9 mouse cellular contexts compared by ENCODE assay signal in the genomic region with DNA sequence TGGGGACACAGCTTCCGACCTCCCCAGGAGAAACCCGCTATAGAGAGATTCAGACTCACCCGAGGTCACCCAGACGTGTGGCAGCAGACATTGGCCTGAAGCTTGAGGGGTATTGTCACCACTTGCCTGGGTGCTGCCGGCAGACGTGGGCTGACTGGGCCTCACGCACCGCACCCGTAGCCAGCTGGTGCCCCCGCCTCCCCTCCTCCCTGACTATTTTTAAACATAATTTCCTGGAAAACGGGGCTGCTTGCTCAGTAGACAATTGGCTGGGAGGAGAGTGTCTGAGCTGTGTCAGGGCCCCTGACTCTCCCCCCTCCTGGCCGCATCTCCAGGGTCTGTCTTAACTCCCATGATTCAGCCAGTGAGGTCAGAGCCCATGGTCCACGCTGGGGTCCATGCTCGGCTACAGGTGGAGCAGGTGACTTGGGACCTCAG. TPM values are rescaled to one million over a fixed set of nuclear protein-coding genes. Genes with fewer than 3 reads are reported as not detected.
DNase-seq lines count a peak whose midpoint lies in the region; ATAC-seq and TF ChIP-seq lines count a peak whose summit lies in the region.
"Had no signal": no experiment of that assay in that cellular context is flagged by ENCODE, and none has a peak within 500 bp of the region (broad histone marks: within the 10 kb centered on the region; RNA-seq: fewer than 3 reads in every experiment).

No protein-coding gene starts in this region.

- TF ChIP-seq EP300 in liver, postnatal 0 days (IDR thresholded peaks at IDR 0.05; ENCODE audit: low read depth) = no peak

- no peak for DNase-seq in midbrain, embryonic 14.5 days
- no peak for DNase-seq in intestine, embryonic 14.5 days (ENCODE audit: low spot score)
- DNase-seq in liver, postnatal 0 days = no peak
- DNase-seq in adipocyte (ENCODE audit: low spot score) = no peak

- peak overlapping the region; percentile 19 for H3K4me3 ChIP-seq in erythroblast, embryonic 14.5 days (replicated peaks)
- no peak overlapping the region for H3K4me3 ChIP-seq in midbrain, embryonic 13.5 days (replicated peaks)
- H3K4me3 ChIP-seq in midbrain, embryonic 14.5 days (replicated peaks; ENCODE audit: low read depth, low read length) = no peak overlapping the region
- no peak overlapping the region for H3K4me3 ChIP-seq in intestine, embryonic 14.5 days (ENCODE audit: low read depth, low read length)
- H3K4me3 ChIP-seq in liver, postnatal 0 days (ENCODE audit: low read depth, low read length) = 0 out of 2 replicates have a peak overlapping the region, but pooled peaks have one; percentile 4
- H3K4me3 ChIP-seq: neural tube, embryonic 12.5 days had no signal

- H3K9ac ChIP-seq in midbrain, embryonic 13.5 days (replicated peaks) = no peak overlapping the region
- no peak overlapping the region; the same call in 1 of the 2 replicates for H3K9ac ChIP-seq in midbrain, embryonic 14.5 days (replicated peaks; ENCODE audit: low read length)
- no peak overlapping the region for H3K9ac ChIP-seq in intestine, embryonic 14.5 days (ENCODE audit: low read length)
- H3K9ac ChIP-seq in liver, postnatal 0 days (replicated peaks) = peak overlapping the region; percentile 16
- H3K9ac ChIP-seq: neural tube, embryonic 12.5 days had no signal

- H3K9me3 ChIP-seq in erythroblast, embryonic 14.5 days (ENCODE audit: control insufficient read depth, low read length) = no peaks in the 10 kb centered on the region
- H3K9me3 ChIP-seq in midbrain, embryonic 13.5 days = no peaks in the 10 kb centered on the region
- no peaks in the 10 kb centered on the region for H3K9me3 ChIP-seq in midbrain, embryonic 14.5 days (ENCODE audit: control insufficient read depth, low read length)
- no peaks in the 10 kb centered on the region for H3K9me3 ChIP-seq in intestine, embryonic 14.5 days (ENCODE audit: control insufficient read depth, low read length)
- H3K9me3 ChIP-seq in liver, postnatal 0 days (ENCODE audit: low read length) = no peaks in the 10 kb centered on the region
- H3K9me3 ChIP-seq: neural tube, embryonic 12.5 days had no signal

- no peak for TF ChIP-seq CTCF in liver, postnatal 0 days (IDR thresholded peaks at IDR 0.05; ENCODE audit: low read depth)

- 77% methylated on average over 14 of the region's 14 CpGs for WGBS in midbrain, embryonic 13.5 days
- WGBS in midbrain, embryonic 14.5 days = 75% methylated on average over 14 of the region's 14 CpGs
- 39% methylated on average over 14 of the region's 14 CpGs for WGBS in intestine, embryonic 14.5 days
- WGBS in liver, postnatal 0 days (ENCODE audit: insufficient replicate concordance) = 21% methylated on average over 14 of the region's 14 CpGs

- no peak for ATAC-seq in erythroblast, adult 5-6 weeks (replicated peaks; ENCODE audit: low FRiP score, poor library complexity, severe bottlenecking)
- ATAC-seq in midbrain, embryonic 13.5 days = no peak
- no peak for ATAC-seq in midbrain, embryonic 14.5 days (ENCODE audit: low FRiP score, low TSS enrichment)
- no peak; the same call in 1 of the 2 replicates for ATAC-seq in intestine, embryonic 14.5 days (replicated peaks; ENCODE audit: low FRiP score, low TSS enrichment, low read depth)
- no peak for ATAC-seq in liver, postnatal 0 days
- no peak for ATAC-seq in granulocyte monocyte progenitor cell, adult 5-6 weeks (replicated peaks; ENCODE audit: poor library complexity, severe bottlenecking)

- H3K4me2 ChIP-seq in midbrain, embryonic 13.5 days (replicated peaks) = no peak overlapping the region
- H3K4me2 ChIP-seq in midbrain, embryonic 14.5 days (ENCODE audit: low read length) = no peak overlapping the region
- no peak overlapping the region for H3K4me2 ChIP-seq in intestine, embryonic 14.5 days (ENCODE audit: low read length)
- H3K4me2 ChIP-seq in liver, postnatal 0 days (ENCODE audit: low read depth, low read length) = peak overlapping the region; percentile 18
- H3K4me2 ChIP-seq: neural tube, embryonic 12.5 days had no signal

- 0 out of 2 replicates have a peak overlapping the region, but pooled peaks have one; percentile 19 for H3K27ac ChIP-seq in midbrain, embryonic 13.5 days
- no peak overlapping the region for H3K27ac ChIP-seq in midbrain, embryonic 14.5 days (replicated peaks; ENCODE audit: low read depth, low read length)
- peak overlapping the region; percentile 24; the same call in 1 of the 2 replicates for H3K27ac ChIP-seq in intestine, embryonic 14.5 days (ENCODE audit: low read depth)
- peak overlapping the region; percentile 41 for H3K27ac ChIP-seq in liver, postnatal 0 days (ENCODE audit: low read depth)
- H3K27ac ChIP-seq: neural tube, embryonic 12.5 days had no signal

- peaks cover 46% of the 10 kb centered on the region for H3K36me3 ChIP-seq in erythroblast, embryonic 14.5 days (ENCODE audit: control insufficient read depth)
- H3K36me3 ChIP-seq in midbrain, embryonic 13.5 days = peaks cover 23% of the 10 kb centered on the region
- H3K36me3 ChIP-seq in midbrain, embryonic 14.5 days (ENCODE audit: control insufficient read depth, insufficient read depth, low read length) = peaks cover 22% of the 10 kb centered on the region
- H3K36me3 ChIP-seq in intestine, embryonic 14.5 days (ENCODE audit: control insufficient read depth, insufficient read depth, low read length) = peaks cover 23% of the 10 kb centered on the region
- H3K36me3 ChIP-seq in liver, postnatal 0 days (replicated peaks; ENCODE audit: insufficient read depth, low read length) = peaks cover 18% of the 10 kb centered on the region

- peaks cover 67% of the 10 kb centered on the region for H3K4me1 ChIP-seq in erythroblast, embryonic 14.5 days (ENCODE audit: control insufficient read depth)
- H3K4me1 ChIP-seq in midbrain, embryonic 13.5 days (replicated peaks) = peaks cover 39% of the 10 kb centered on the region
- no peaks in the 10 kb centered on the region for H3K4me1 ChIP-seq in midbrain, embryonic 14.5 days (ENCODE audit: control insufficient read depth, insufficient read depth, low read length)
- peaks cover 31% of the 10 kb centered on the region for H3K4me1 ChIP-seq in intestine, embryonic 14.5 days (replicated peaks; ENCODE audit: control insufficient read depth, insufficient read depth, low read length)
- H3K4me1 ChIP-seq in liver, postnatal 0 days (ENCODE audit: insufficient read depth) = peaks cover 68% of the 10 kb centered on the region

- no peaks in the 10 kb centered on the region for H3K27me3 ChIP-seq in erythroblast, embryonic 14.5 days (ENCODE audit: control insufficient read depth)
- no peaks in the 10 kb centered on the region for H3K27me3 ChIP-seq in midbrain, embryonic 13.5 days
- H3K27me3 ChIP-seq in midbrain, embryonic 14.5 days (ENCODE audit: control insufficient read depth, insufficient read depth, low read length) = no peaks in the 10 kb centered on the region
- no peaks in the 10 kb centered on the region for H3K27me3 ChIP-seq in intestine, embryonic 14.5 days (replicated peaks; ENCODE audit: control insufficient read depth, insufficient read depth, low read length)
- H3K27me3 ChIP-seq in liver, postnatal 0 days (ENCODE audit: insufficient read depth, low read length) = no peaks in the 10 kb centered on the region
- H3K27me3 ChIP-seq: neural tube, embryonic 12.5 days had no signal

RNA-seq across cellular contexts. Expression of gene Pip5k1c, which starts 10.0 kb away (rescaled TPM):
- 4.0 and 4.5 TPM in 2 replicates for polyA plus RNA-seq in erythroblast, embryonic 14.5 days (2012)
- 9.6 and 11.3 TPM in 2 replicates for total RNA-seq in erythroblast, adult 5-6 weeks (2015; ENCODE audit: low replicate concordance)
- total RNA-seq in erythroblast, adult 5-6 weeks (2017; ENCODE audit: low replicate concordance) = 10.8 and 11.3 TPM in 2 replicates
- polyA plus RNA-seq in midbrain, embryonic 13.5 days (2015; fragmentation: Nextera tagmentation; extraction: Ambion mirVana) = 92.8 and 99.6 TPM in 2 replicates
- 102 and 132 TPM in 2 replicates for polyA plus RNA-seq in midbrain, embryonic 14.5 days (2014; fragmentation: Nextera tagmentation; extraction: Ambion mirVana)
- 57.3 and 57.5 TPM in 2 replicates for polyA plus RNA-seq in intestine, embryonic 14.5 days (2014; fragmentation: Nextera tagmentation; extraction: Ambion mirVana)
- 8.8 and 9.7 TPM in 2 replicates for polyA plus RNA-seq in liver, postnatal 0 days (2015; fragmentation: Nextera tagmentation; extraction: Ambion mirVana)
- 32.4 and 42.7 TPM in 2 replicates for total RNA-seq in granulocyte monocyte progenitor cell, adult 5-6 weeks (2014; fragmentation: Nextera tagmentation)
- 24.7 and 32.7 TPM in 2 replicates for total RNA-seq in granulocyte monocyte progenitor cell, adult 5-6 weeks (2017)

RNA-seq across cellular contexts. Expression of gene Tjp3, which starts 11.4 kb away (rescaled TPM):
- 0.01 and 0.02 TPM in 2 replicates for polyA plus RNA-seq in erythroblast, embryonic 14.5 days (2012)
- total RNA-seq in erythroblast, adult 5-6 weeks (2015; ENCODE audit: low replicate concordance) = 3.3 TPM in 1 of 2 replicates, not detected in the other
- total RNA-seq in erythroblast, adult 5-6 weeks (2017; ENCODE audit: low replicate concordance) = 0.60 and 1.7 TPM in 2 replicates
- 4.9 and 5.5 TPM in 2 replicates for polyA plus RNA-seq in midbrain, embryonic 13.5 days (2015; fragmentation: Nextera tagmentation; extraction: Ambion mirVana)
- 4.4 and 5.7 TPM in 2 replicates for polyA plus RNA-seq in midbrain, embryonic 14.5 days (2014; fragmentation: Nextera tagmentation; extraction: Ambion mirVana)
- 35.1 and 44.4 TPM in 2 replicates for polyA plus RNA-seq in intestine, embryonic 14.5 days (2014; fragmentation: Nextera tagmentation; extraction: Ambion mirVana)
- 1.7 and 1.8 TPM in 2 replicates for polyA plus RNA-seq in liver, postnatal 0 days (2015; fragmentation: Nextera tagmentation; extraction: Ambion mirVana)
- 1.0 and 8.4 TPM in 2 replicates for total RNA-seq in granulocyte monocyte progenitor cell, adult 5-6 weeks (2014; fragmentation: Nextera tagmentation)
- total RNA-seq in granulocyte monocyte progenitor cell, adult 5-6 weeks (2017) = 1.3 and 6.2 TPM in 2 replicates

RNA-seq across cellular contexts. Expression of gene Cactin, which starts 18.1 kb away (rescaled TPM):
- polyA plus RNA-seq in erythroblast, embryonic 14.5 days (2012) = 13.2 and 13.3 TPM in 2 replicates
- 5.6 and 6.1 TPM in 2 replicates for total RNA-seq in erythroblast, adult 5-6 weeks (2015; ENCODE audit: low replicate concordance)
- total RNA-seq in erythroblast, adult 5-6 weeks (2017; ENCODE audit: low replicate concordance) = 18.0 and 27.7 TPM in 2 replicates
- 35.5 and 35.8 TPM in 2 replicates for polyA plus RNA-seq in midbrain, embryonic 13.5 days (2015; fragmentation: Nextera tagmentation; extraction: Ambion mirVana)
- polyA plus RNA-seq in midbrain, embryonic 14.5 days (2014; fragmentation: Nextera tagmentation; extraction: Ambion mirVana) = 22.6 and 22.8 TPM in 2 replicates
- 26.0 and 27.7 TPM in 2 replicates for polyA plus RNA-seq in intestine, embryonic 14.5 days (2014; fragmentation: Nextera tagmentation; extraction: Ambion mirVana)
- 12.4 and 12.9 TPM in 2 replicates for polyA plus RNA-seq in liver, postnatal 0 days (2015; fragmentation: Nextera tagmentation; extraction: Ambion mirVana)
- total RNA-seq in granulocyte monocyte progenitor cell, adult 5-6 weeks (2014; fragmentation: Nextera tagmentation) = 16.2 and 16.3 TPM in 2 replicates
- 19.4 and 26.5 TPM in 2 replicates for total RNA-seq in granulocyte monocyte progenitor cell, adult 5-6 weeks (2017)

RNA-seq across cellular contexts. Expression of gene Tbxa2r, which starts 25.7 kb away (rescaled TPM):
- 0.04 TPM in 1 of 2 replicates, not detected in the other for polyA plus RNA-seq in erythroblast, embryonic 14.5 days (2012)
- not detected in 2 replicates for total RNA-seq in erythroblast, adult 5-6 weeks (2015; ENCODE audit: low replicate concordance)
- total RNA-seq in erythroblast, adult 5-6 weeks (2017; ENCODE audit: low replicate concordance) = not detected in 2 replicates
- polyA plus RNA-seq in midbrain, embryonic 13.5 days (2015; fragmentation: Nextera tagmentation; extraction: Ambion mirVana) = 4.7 and 4.9 TPM in 2 replicates
- polyA plus RNA-seq in midbrain, embryonic 14.5 days (2014; fragmentation: Nextera tagmentation; extraction: Ambion mirVana) = 2.9 and 3.7 TPM in 2 replicates
- polyA plus RNA-seq in intestine, embryonic 14.5 days (2014; fragmentation: Nextera tagmentation; extraction: Ambion mirVana) = 22.3 and 23.6 TPM in 2 replicates
- polyA plus RNA-seq in liver, postnatal 0 days (2015; fragmentation: Nextera tagmentation; extraction: Ambion mirVana) = 5.2 and 5.4 TPM in 2 replicates
- total RNA-seq in granulocyte monocyte progenitor cell, adult 5-6 weeks (2014; fragmentation: Nextera tagmentation) = not detected in 2 replicates
- total RNA-seq in granulocyte monocyte progenitor cell, adult 5-6 weeks (2017) = 0.09 TPM in 1 of 2 replicates, not detected in the other

RNA-seq across cellular contexts. Expression of gene Apba3, which starts 36.0 kb away (rescaled TPM):
- polyA plus RNA-seq in erythroblast, embryonic 14.5 days (2012) = 4.6 and 5.7 TPM in 2 replicates
- total RNA-seq in erythroblast, adult 5-6 weeks (2015; ENCODE audit: low replicate concordance) = 3.3 and 4.4 TPM in 2 replicates
- total RNA-seq in erythroblast, adult 5-6 weeks (2017; ENCODE audit: low replicate concordance) = 4.3 and 10.8 TPM in 2 replicates
- 27.9 and 30.8 TPM in 2 replicates for polyA plus RNA-seq in midbrain, embryonic 13.5 days (2015; fragmentation: Nextera tagmentation; extraction: Ambion mirVana)
- 25.1 and 27.5 TPM in 2 replicates for polyA plus RNA-seq in midbrain, embryonic 14.5 days (2014; fragmentation: Nextera tagmentation; extraction: Ambion mirVana)
- 51.0 and 51.7 TPM in 2 replicates for polyA plus RNA-seq in intestine, embryonic 14.5 days (2014; fragmentation: Nextera tagmentation; extraction: Ambion mirVana)
- polyA plus RNA-seq in liver, postnatal 0 days (2015; fragmentation: Nextera tagmentation; extraction: Ambion mirVana) = 21.1 and 23.2 TPM in 2 replicates
- 19.7 and 29.1 TPM in 2 replicates for total RNA-seq in granulocyte monocyte progenitor cell, adult 5-6 weeks (2014; fragmentation: Nextera tagmentation)
- 14.2 and 19.9 TPM in 2 replicates for total RNA-seq in granulocyte monocyte progenitor cell, adult 5-6 weeks (2017)

Comparison
In these comparisons a context has a peak if more than half of its experiments do, and no peak if none do; other contexts are left out.
1. H3K4me3 ChIP-seq: peak in erythroblast, embryonic 14.5 days (single experiment) and liver, postnatal 0 days (single experiment); none in midbrain, embryonic 13.5 days (single experiment), midbrain, embryonic 14.5 days (single experiment) and intestine, embryonic 14.5 days (single experiment).